Mouse (Mus musculus): ENCODE measurements around the gene 2010003K11Rik.

- TF ChIP-seq CTCF (conservative IDR thresholded peaks at IDR 0.05; ENCODE audit: low read length) (no peak), NANOG (IDR thresholded peaks at IDR 0.05; ENCODE audit: borderline replicate concordance, low read length) (no peak)
These were observed 20.8 kb downstream of the 2010003K11Rik start, which contains the start of gene Syt12 for GRCm38 (mm10) chr19:4477345-4478189.

Measured in E14TG2a.4 (cell line).